ENCODE assay signal across 14 mouse cellular contexts in the genomic region with DNA sequence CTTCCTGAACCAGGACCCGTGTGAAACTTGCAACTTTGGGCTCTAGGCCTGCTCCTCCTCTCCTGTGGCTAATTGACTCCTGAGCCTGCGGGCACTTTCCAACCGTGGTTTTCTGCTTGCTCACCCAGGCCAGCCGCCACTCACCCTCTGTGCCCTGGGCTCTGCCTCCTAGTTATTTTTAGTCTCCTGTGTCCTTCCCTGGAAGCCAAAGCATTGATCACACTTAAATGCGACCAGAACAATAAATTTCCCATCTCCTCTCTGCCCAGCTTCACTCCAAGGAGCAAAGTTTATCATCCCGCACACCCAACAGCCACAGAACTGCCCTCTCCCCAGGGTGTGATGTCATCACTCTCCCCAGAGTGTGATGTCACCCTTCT. TPM values are rescaled to one million over a fixed set of nuclear protein-coding genes. Genes with fewer than 3 reads are reported as not detected.
DNase-seq lines count a peak whose midpoint lies in the region; ATAC-seq lines count a peak whose summit lies in the region.
"Had no signal": no experiment of that assay in that cellular context is flagged by ENCODE, and none has a peak within 500 bp of the region (broad histone marks: within the 10 kb centered on the region; RNA-seq: fewer than 3 reads in every experiment).

No protein-coding gene starts in this region.

- DNase-seq in brain, adult 2 months (ENCODE audit: low read depth, low spot score), result peak; percentile 14
- DNase-seq in retina, postnatal 1 day, result peak; percentile 42
- no peak for DNase-seq in layer of hippocampus, postnatal 25 days (ENCODE audit: extremely low spot score in 1 of 2, low spot score in 1 of 2)
- DNase-seq in layer of hippocampus, postnatal 36 days, result no peak
- DNase-seq: cerebellum, adult 8-10 months; gastrocnemius, postnatal 10 days; right cerebral cortex, postnatal 25 days had no signal

- no peak overlapping the region for H3K27ac ChIP-seq in heart, embryonic 16.5 days (ENCODE audit: low read length)
- H3K27ac ChIP-seq in heart, embryonic 11.5 days (ENCODE audit: low read depth, low read length), result no peak overlapping the region
- 0 out of 2 replicates have a peak overlapping the region, but pooled peaks have one; percentile 9 for H3K27ac ChIP-seq in hindbrain, embryonic 16.5 days (ENCODE audit: low read depth, low read length)
- H3K27ac ChIP-seq: embryonic facial prominence, embryonic 13.5 days; layer of hippocampus, adult 2 months; limb, embryonic 13.5 days had no signal

- no peaks in the 10 kb centered on the region for H3K36me3 ChIP-seq in heart, embryonic 16.5 days (ENCODE audit: control insufficient read depth, insufficient read depth)
- no peaks in the 10 kb centered on the region for H3K36me3 ChIP-seq in heart, embryonic 11.5 days (ENCODE audit: control insufficient read depth, insufficient read depth, low read length)
- H3K36me3 ChIP-seq in hindbrain, embryonic 16.5 days (ENCODE audit: control insufficient read depth, insufficient read depth, low read length), result no peaks in the 10 kb centered on the region
- H3K36me3 ChIP-seq: embryonic facial prominence, embryonic 13.5 days; limb, embryonic 13.5 days had no signal

- no peak for ATAC-seq in heart, embryonic 16.5 days (replicated peaks; ENCODE audit: extremely low read depth, insufficient read depth, low FRiP score)
- ATAC-seq in heart, embryonic 11.5 days (replicated peaks; ENCODE audit: insufficient number of reproducible peaks, low FRiP score, low TSS enrichment), result no peak
- ATAC-seq in hindbrain, embryonic 16.5 days, result no peak
- ATAC-seq: intestine, postnatal 0 days had no signal

- H3K9me3 ChIP-seq in heart, embryonic 16.5 days (replicated peaks; ENCODE audit: control insufficient read depth, low read length), result no peaks in the 10 kb centered on the region
- no peaks in the 10 kb centered on the region for H3K9me3 ChIP-seq in heart, embryonic 11.5 days (replicated peaks; ENCODE audit: control insufficient read depth, low read length)
- H3K9me3 ChIP-seq in hindbrain, embryonic 16.5 days (ENCODE audit: control insufficient read depth, low read length), result no peaks in the 10 kb centered on the region
- H3K9me3 ChIP-seq: embryonic facial prominence, embryonic 13.5 days; limb, embryonic 13.5 days had no signal

- H3K9ac ChIP-seq in heart, embryonic 16.5 days (ENCODE audit: low read length), result no peak overlapping the region
- H3K9ac ChIP-seq in heart, embryonic 11.5 days (ENCODE audit: low read depth, low read length), result no peak overlapping the region
- H3K9ac ChIP-seq in hindbrain, embryonic 16.5 days (ENCODE audit: low read depth, low read length), result no peak overlapping the region
- H3K9ac ChIP-seq: embryonic facial prominence, embryonic 13.5 days; limb, embryonic 13.5 days had no signal

- no peaks in the 10 kb centered on the region for H3K27me3 ChIP-seq in heart, embryonic 16.5 days (ENCODE audit: control insufficient read depth, insufficient read depth, low read length)
- H3K27me3 ChIP-seq in heart, embryonic 11.5 days (ENCODE audit: control insufficient read depth, insufficient read depth, low read length), result no peaks in the 10 kb centered on the region; the same call in none of the 2 replicates
- H3K27me3 ChIP-seq in hindbrain, embryonic 16.5 days (replicated peaks; ENCODE audit: control insufficient read depth, insufficient read depth, low read length), result no peaks in the 10 kb centered on the region

- peak overlapping the region; percentile 38 for H3K4me2 ChIP-seq in heart, embryonic 16.5 days (ENCODE audit: low read depth, low read length)
- no peak overlapping the region for H3K4me2 ChIP-seq in heart, embryonic 11.5 days
- H3K4me2 ChIP-seq in hindbrain, embryonic 16.5 days (ENCODE audit: low read length), result no peak overlapping the region
- H3K4me2 ChIP-seq: embryonic facial prominence, embryonic 13.5 days; limb, embryonic 13.5 days had no signal

- H3K4me3 ChIP-seq in heart, embryonic 16.5 days (ENCODE audit: low read length), result no peak overlapping the region
- H3K4me3 ChIP-seq in heart, embryonic 11.5 days (ENCODE audit: low read depth, low read length), result no peak overlapping the region
- H3K4me3 ChIP-seq in hindbrain, embryonic 16.5 days (ENCODE audit: low read length), result no peak overlapping the region
- H3K4me3 ChIP-seq: embryonic facial prominence, embryonic 13.5 days; layer of hippocampus, adult 2 months; limb, embryonic 13.5 days had no signal

- peaks cover 4% of the 10 kb centered on the region; the same call in 1 of the 2 replicates for H3K4me1 ChIP-seq in heart, embryonic 16.5 days (ENCODE audit: control insufficient read depth, insufficient read depth, low read length)
- no peaks in the 10 kb centered on the region for H3K4me1 ChIP-seq in heart, embryonic 11.5 days (ENCODE audit: control insufficient read depth, insufficient read depth, low read length)
- H3K4me1 ChIP-seq in hindbrain, embryonic 16.5 days (ENCODE audit: control insufficient read depth, insufficient read depth, low read depth, low read length), result peaks cover 9% of the 10 kb centered on the region
- H3K4me1 ChIP-seq: embryonic facial prominence, embryonic 13.5 days; limb, embryonic 13.5 days had no signal

- 9% methylated on average over 6 of the region's 6 CpGs for WGBS in heart, embryonic 16.5 days
- WGBS in heart, embryonic 11.5 days (ENCODE audit: insufficient replicate concordance), result 17% methylated on average over 6 of the region's 6 CpGs
- WGBS in hindbrain, embryonic 16.5 days, result 10% methylated on average over 6 of the region's 6 CpGs

RNA-seq across cellular contexts. Expression of a gene that starts 35.6 kb away (rescaled TPM):
- polyA plus RNA-seq in heart, embryonic 16.5 days (2015; fragmentation: Nextera tagmentation; extraction: Ambion mirVana), result 1.9 and 3.1 TPM in 2 replicates
- 0.27 and 0.35 TPM in 2 replicates for polyA plus RNA-seq in heart, embryonic 11.5 days (2014; fragmentation: Nextera tagmentation; extraction: Ambion mirVana)
- 4.2 and 4.7 TPM in 2 replicates for polyA plus RNA-seq in hindbrain, embryonic 16.5 days (2015; fragmentation: Nextera tagmentation; extraction: Ambion mirVana)
- 10 to 100 TPM; 27.4 to 28.3 TPM for total RNA-seq in layer of hippocampus, postnatal 25 days (2021)
- total RNA-seq in layer of hippocampus, postnatal 36 days (2021), result 10 to 100 TPM; 25.0 to 29.2 TPM

RNA-seq across cellular contexts. Expression of a gene that starts 41.5 kb away (rescaled TPM):
- 14.7 and 17.7 TPM in 2 replicates for polyA plus RNA-seq in heart, embryonic 16.5 days (2015; fragmentation: Nextera tagmentation; extraction: Ambion mirVana)
- 14.6 and 14.8 TPM in 2 replicates for polyA plus RNA-seq in heart, embryonic 11.5 days (2014; fragmentation: Nextera tagmentation; extraction: Ambion mirVana)
- 36.9 and 41.1 TPM in 2 replicates for polyA plus RNA-seq in hindbrain, embryonic 16.5 days (2015; fragmentation: Nextera tagmentation; extraction: Ambion mirVana)
- total RNA-seq in layer of hippocampus, postnatal 25 days (2021), result 10 to 100 TPM; 48.6 to 53.0 TPM
- total RNA-seq in layer of hippocampus, postnatal 36 days (2021), result 10 to 100 TPM; 50.1 to 53.0 TPM

RNA-seq across cellular contexts. Expression of a gene that starts 46.7 kb away (rescaled TPM):
- 141 and 155 TPM in 2 replicates for polyA plus RNA-seq in heart, embryonic 16.5 days (2015; fragmentation: Nextera tagmentation; extraction: Ambion mirVana)
- polyA plus RNA-seq in heart, embryonic 11.5 days (2014; fragmentation: Nextera tagmentation; extraction: Ambion mirVana), result 189 and 200 TPM in 2 replicates
- 159 and 176 TPM in 2 replicates for polyA plus RNA-seq in hindbrain, embryonic 16.5 days (2015; fragmentation: Nextera tagmentation; extraction: Ambion mirVana)
- 100 to 1,000 TPM; 133 to 153 TPM for total RNA-seq in layer of hippocampus, postnatal 25 days (2021)
- 100 to 1,000 TPM; 149 to 169 TPM for total RNA-seq in layer of hippocampus, postnatal 36 days (2021)

Comparison
In these comparisons a context has a peak if more than half of its experiments do, and no peak if none do; other contexts are left out.
1. DNase-seq: peak in brain, adult 2 months (single experiment) and retina, postnatal 1 day (single experiment); none in layer of hippocampus, postnatal 25 days (0 of 2) and layer of hippocampus, postnatal 36 days (0 of 2).